Mouse (Mus musculus) right cerebral cortex, postnatal 36 days (tissue): ENCODE data around the gene Piezo1.

ENCODE experiments used
- DNase-seq, 2 experiments: peaks; one replicate each; pipeline ENCODE4 v3.0.0; 2022; ENCODE audit warnings: low spot score in 2 of 2, mixed read lengths in 1 of 2

The Piezo1 gene

DNA sequence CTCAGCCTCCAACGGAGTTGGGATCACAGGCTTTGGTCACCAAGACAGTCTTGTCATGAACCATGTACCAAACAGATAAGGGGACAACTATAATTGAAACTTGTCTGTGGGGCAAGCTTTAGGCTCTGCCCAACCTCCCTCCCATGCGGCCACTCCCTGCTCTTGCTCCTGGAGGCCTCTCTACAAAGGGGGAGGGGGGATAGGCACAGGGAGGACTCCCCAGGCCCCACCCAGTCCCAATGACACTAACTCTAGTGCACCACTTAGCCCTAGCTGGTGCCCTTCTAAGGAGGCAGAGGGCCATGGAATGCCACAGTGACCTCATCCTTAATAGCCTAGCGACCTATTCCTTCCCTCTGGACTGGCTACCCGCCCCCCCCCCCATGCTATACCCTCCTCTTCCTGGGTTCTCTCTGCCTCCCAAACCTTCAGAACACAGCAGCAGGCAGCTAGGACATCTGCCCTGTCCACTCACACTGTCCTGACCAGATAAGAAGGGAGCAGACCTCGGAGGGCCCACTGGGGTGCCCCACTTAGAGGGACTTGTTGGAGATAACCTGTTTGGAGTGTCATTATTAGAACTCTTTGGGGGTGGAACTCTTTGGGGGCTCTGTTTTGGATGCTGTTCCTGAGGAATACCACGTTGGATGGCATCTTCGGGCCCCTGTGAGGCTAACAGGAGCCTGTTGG is 4.9 kb downstream of the Piezo1 start:
- DNase-seq: no peak

DNA sequence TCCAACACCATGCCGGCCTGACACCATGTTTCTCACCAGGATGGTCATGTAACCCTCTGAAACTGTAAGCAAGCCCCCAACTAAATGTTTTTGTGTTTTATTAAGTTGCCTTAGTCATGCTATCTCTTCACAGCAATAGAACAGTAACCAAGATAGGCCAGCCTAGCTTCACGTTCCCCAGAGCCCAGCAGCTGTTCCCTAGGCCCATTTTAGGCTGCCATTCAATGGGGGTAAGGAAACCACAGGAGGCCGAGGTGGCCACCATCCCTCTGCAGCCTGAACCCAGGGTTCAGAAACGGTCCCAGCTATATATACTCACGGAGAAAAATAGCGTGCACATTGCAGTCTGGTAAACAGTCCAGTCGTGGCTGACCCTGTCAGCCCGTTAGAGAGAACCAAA is 7.0 kb downstream of the Piezo1 start:
- no peak for DNase-seq

DNA sequence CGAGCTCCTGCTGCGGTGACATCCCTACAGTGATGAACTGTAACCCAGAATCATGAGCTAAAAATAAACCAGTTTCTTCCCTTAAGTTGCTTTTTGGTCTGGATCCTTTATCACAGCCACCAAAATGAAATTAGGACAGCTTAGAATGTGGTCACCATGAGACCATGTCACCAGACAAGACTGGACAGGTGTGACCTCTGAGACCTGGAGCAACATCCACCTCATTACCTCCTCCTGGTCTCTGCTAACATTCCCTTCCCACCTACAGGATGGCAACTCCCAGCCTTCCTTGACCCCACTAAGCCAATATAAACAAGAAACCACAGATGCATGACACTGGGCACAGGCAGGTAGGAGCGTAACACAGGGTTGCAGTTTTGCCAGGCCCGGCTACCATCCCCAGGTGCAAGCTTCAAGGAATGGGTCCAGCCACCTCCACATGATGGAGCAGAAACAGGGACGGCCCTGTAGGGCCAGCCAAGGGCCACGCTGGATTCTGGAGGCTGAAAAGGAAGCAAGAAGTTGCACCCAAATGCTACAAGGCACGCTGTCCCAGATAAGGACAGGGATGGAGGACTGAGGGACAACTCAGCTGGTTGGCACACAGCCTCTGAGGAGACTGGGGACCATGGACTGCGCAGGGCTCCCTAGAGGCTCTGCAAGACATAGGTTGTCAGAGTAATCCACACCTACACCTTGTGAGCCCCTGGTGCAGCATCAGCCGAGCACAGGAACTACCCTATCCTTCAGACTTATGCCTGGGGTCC is 12.6 kb downstream of the Piezo1 start:
- no peak for DNase-seq

DNA sequence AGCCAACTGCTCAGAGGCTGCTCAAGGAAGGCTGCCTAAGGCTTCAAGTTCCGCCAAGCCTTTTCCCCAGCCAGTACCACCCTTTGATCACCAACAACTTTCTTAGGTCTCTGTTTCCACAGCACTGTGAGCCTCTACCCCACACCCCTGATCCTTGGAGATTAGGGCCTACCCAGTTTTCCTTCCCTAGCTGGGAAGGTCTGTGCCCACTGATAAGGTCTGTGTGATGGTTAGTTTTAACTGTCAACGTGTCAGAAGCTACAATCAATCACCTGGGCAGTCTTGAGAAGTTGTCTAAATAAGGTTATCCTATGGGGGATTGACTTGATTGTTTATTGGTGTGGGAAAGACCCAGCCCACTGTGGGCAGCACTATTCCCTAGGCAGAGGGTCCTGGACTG is 13.3 kb downstream of the Piezo1 start:
- no peak for DNase-seq

DNA sequence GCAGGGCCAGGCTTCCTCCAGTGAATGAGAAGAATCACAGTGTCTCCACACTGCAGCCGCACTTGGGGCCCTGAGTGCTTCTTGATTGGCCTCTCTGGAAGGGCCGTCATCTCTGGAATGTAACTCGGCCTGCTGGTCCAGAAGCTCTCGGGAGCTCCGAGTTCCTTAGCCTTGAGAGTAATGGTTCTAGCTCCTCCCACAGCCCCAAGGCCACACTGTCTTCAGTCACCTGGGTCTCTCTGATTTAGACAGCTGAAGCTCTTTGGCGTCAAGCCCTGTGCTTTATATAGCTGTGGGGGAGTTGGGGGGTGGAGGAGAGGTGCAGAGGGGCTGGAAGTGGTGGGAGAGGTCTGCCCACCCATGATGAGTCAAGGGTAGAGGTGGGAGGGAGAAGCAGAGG is 14.1 kb downstream of the Piezo1 start:
- no peak for DNase-seq

DNA sequence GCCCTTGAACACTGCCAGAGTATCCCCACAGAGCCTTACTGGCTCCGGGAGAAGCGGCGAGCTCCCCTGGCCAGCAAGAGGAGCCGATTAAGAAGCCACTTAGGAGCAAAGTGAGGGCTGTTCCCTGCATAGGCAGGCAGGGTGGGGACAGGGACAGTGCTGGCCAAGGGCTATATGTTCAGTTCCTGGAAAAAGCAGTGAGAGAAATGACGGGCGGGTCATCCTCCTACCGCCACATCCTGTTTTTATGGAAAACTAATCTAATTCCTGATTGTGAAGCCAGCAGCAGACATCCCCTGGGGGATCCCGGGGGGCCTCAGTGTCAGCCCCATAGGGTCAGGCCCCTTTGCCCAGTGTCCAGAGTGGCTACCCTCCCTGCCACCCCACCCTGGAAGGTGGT is 19.8 kb downstream of the Piezo1 start:
- no peak for DNase-seq

DNA sequence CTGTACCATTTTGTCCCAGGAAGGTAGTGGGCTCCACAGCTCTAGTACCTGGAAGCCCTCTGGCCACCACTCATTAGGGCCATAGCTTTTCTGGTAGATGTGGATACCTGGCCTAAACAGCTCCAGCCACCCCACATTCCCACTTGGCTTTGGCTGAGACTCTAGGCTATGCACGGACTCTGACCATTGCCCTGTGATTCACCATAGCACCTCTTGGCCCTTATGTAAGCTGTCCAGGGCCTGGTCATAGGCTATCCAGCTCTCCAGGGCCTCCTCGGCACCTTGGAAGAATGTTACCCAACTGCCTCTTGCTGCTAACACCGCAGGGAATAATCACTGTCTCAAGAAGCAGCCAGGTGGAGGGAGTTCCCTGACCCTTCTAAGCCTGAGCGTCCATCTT is 22.0 kb downstream of the Piezo1 start:
- DNase-seq: no peak

DNA sequence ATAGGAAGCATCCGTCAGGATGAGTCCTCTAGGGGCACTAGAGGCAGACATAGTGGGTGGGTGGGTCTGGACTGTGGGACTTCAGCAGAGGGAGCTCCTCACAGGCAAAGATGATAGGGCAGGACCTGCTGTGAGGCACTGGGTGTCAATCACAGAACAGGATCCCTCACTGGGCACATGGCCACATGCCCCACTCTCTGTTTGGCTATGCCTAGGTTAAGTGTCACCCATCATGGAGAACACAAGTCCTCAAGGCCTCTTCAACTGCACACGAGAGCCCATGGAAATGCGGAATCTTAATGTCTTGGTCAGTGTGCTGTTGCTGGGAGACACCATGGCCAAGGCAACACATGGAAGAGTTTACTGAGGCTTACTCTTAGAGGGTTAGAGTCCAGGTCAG is 23.2 kb downstream of the Piezo1 start:
- DNase-seq: no peak

DNA sequence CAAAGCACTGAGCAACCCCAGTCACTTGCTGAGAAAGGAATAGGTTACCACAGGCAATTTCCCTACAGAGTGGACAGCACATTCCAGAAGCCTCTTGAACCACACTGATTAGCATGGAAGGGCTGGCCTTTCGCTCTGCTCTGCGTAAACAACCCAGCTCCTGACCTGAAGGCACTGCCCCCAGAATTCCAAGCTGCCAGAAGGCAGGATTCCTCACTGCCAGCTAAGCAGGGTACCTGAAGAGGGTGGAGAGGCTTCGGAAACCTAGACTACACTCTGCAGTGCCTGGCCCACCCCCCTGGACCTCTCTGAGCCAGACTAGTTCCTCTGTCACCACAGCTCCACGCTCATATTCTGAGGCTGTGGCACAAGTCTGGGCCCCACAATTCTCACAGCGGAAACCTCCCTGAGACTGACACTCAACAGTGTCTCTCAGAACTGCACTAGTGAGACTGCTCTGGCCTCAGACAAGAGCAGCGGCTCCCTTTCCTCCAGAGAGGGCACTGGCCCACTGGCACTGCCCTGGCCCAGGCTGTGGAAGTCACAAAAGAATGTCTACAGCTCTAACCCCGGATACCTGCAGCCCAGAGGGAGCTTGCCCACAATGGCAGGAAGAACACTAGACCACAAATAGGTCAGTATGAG is 24.5 kb downstream of the Piezo1 start:
- DNase-seq: no peak

DNA sequence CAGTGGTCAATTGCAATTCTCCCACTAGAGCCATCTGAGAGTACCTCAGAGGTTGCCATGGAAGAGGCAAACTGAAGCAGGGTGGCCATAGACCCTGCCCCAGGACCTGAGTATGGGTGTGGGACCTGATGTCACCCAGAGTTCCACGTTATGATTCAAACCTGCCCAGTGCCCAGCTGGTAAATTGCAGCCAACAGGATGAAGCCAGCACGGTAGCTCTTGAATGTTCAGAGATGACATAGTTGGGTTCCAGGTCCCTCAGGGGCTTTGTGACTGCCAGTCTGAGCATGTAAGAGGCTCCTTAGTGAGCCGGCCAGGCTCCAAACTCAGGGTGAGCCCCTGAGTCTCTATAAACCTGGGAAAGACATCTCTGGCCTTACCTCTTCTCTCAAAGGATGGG is 25.0 kb downstream of the Piezo1 start:
- no peak for DNase-seq

DNA sequence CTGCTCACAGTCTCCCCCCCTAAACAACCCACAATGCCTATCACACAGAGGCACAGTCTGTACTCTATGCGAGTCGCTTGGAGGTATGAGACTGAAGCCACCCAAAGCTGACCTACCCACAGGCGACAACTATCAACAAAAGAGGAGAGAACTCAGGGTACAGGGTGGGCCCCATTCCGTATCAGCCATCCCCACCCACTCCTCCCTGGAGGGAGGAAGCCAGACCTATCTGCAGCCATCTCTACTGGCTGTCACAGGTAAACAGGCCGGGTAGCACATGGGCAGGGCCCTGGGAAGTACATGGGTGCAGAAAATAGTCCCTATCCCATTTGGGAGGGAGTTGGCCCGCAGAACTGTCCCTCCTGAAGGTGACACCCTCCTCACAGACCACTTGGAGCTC is 26.1 kb downstream of the Piezo1 start:
- no peak for DNase-seq

DNA sequence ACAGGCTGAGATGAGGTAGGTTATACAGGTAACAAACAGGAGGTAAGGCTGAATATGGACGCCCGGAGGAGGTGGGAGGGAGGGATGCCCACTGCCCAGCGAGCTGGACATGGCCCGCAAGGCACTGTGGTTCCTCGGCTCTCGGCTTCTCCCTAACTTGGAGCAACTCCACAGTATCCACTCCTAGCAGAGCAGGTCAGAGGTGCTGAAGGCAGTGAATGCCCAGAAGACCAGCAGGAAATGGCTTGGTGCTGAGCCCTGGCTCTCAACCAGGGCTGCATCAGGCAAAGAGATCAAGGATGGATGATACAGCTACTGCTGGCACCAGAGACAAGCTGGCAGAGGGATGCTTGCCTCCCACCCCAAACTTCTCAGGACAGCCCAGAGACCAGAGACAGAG is 26.6 kb downstream of the Piezo1 start:
- no peak for DNase-seq

DNA sequence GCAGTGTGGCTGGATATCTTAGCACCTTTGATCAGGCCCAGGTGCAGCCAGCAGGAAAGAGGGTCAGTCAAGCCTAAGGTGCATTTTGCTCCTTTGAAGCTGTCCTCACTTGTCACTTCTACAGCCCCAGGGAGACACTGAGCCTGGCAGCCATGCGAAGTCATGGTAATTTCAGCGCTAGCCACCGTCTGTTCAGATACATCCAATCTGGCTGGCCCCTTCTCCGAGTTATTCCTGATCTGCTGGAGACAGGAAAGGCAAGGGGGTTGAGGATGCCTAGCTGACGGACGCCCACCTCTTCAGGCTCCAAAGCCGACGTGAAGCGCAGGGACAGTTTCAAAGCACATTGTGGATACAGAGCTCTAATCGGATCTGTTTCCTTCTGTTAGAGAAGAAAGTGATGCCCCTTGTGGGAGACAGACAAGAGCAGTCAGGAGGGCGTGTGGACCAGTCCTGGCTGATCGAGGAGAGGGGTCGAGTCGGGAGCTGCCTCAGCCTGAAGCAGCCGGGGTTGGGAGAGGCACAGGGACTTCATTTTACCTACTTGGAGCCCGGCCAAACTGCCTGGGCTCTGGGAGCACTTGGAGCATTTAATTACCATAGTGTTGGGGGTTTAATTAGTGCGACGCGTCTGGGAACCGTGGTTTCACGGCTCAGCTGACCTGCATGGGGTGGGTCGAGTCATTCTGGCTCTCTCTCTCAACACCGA is 27.3 kb downstream of the Piezo1 start:
- DNase-seq: peak in 1 of 2 experiments; percentile 20

DNA sequence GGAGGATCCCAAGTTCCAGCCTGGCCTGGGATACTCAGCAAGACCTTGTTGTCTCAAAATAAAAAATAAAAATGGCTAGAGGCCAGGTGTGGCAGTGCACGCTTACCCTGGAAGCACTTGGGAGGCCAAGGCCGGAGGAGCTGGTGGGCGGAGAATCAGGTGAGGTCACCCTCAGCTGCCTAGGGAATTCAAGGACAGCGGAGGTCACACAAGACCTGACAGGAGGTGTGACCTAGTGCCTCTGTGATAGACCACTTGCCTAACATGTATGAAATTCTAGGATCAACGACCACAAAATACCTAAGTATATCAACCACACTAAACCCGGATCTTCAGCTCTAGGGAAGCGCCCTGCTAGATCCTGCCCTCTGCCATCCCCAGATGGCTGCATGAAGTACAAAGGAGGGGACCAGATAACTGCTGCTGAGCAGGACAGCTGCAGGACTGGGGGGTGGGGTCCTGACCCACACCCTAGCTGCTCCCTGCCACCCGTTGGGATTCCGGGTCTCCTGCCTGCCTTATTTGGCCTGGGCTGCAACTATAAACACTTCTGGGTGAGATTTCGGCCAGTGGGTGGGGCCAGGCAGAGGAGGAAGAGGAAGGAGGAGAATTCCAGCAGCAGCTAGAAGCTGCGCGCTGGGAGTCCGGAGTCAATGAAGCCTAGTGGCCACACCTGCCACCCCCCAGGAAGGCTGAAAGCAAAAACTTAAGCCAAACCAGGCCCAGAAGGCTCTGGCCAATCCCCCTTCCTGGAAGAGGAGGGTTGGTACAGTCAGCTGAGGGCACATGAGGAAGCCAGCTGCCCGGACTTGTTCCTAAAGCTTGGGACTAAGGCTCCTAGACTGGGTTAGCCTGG is 28.1 kb downstream of the Piezo1 start:
- no peak for DNase-seq

DNA sequence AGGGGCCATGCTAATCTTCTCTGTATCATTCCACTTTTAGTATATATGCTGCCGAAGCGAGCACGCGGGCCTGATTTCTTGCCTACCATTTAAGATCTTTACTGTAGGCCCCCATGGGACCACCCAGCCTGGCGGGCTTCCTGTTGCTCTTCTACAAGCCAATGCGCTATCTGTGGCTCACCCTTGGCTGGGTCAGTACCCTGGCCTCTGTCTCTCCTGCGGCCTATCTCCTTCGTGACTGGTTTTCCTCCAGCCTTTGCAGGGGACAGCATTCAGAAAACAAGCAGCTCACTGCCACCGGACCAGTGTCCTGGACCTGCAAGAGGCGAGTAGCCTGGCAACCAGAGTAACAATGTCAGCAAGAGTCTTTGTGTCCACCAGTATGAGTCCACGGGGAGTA is 30.5 kb downstream of the Piezo1 start:
- DNase-seq: no peak

DNA sequence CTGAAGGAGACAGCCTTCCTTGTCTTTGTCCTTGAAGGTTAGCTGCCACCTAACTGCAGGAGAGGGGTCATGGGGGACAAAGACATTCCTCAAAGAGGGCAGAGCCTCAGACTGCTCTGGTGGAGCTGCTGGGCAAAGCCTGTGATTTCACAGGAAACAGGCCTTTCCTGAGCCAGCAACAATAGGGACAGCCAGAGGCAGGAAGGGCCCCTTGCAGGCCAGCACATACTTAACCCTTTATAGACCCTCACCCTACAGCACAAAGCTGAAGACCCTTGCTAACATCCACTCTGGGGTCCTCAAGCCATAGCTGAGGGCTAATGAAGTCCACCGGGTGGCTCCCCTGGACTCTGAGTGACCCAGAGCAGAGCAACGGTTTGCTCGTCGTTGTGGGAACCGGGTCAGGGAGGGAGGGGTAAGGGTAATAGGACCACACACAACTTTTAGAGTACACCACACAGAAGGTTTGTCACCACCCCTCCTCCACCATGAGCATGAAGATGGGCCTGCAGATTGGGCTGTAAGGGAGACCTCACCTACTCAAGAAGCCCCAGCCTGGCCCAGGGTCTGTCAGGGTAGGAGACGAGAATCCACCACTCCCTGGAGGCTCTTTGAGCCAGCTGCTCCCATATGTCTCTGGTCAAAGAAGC is 33.5 kb downstream of the Piezo1 start:
- no peak for DNase-seq

DNA sequence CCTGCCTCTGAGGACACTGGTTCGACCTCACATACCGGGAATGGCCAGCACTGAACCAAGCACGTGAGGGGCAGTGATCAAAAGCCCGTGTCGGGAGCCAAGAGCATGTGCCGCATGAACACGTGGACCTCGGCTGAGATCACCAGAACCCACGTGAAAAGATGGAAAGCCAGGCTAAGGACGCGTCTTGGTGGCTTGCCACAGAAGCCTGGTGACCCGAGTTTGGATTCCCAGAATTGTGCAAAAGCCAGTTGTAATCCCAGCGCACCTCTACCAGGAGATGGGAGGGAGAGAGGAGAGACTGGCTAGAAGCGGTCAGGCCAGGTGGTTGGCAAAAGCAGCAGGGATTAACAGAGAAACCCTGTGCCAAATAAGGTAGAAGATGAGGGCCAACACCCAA is 35.4 kb downstream of the Piezo1 start:
- DNase-seq: no peak

DNA sequence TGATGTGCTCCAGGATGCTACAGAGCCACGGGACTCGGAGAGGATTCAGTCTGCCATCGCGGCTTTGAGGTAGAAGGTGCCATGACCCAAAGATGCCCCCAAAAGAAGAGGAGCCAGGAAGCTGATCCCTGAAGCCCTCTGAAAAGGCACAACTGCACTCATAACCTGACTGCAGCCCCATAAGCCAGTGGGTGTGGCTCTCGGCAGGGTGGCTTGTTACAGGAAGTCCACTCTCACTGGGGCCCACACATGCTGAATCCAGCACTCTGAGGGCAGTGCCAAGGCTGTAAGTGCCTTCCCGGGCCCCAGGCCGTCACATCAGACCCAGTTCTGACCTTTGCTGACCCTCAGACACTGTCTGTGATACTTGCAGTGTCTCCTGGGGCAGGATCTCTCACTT is 38.7 kb downstream of the Piezo1 start:
- DNase-seq: no peak

DNA sequence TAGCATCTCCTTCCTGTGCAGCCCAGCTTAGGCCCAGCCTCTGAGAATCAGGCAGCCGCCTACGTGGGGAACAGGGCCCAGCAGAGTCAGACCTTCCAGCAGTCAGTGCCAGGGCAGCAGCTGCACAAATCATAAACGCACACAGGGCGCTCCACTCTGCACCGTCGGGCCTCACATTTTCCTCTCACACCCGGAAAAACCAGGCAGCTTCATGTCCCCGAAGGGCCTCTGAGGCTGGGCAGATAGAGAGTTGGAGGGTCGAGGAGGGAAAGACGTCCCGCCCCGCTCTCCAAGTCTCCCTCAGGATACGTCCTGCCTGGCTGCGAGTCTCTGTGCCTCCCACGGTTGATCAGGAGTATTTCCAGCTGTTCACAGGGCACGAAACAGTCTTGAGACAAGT is 39.6 kb downstream of the Piezo1 start:
- DNase-seq: no peak

DNA sequence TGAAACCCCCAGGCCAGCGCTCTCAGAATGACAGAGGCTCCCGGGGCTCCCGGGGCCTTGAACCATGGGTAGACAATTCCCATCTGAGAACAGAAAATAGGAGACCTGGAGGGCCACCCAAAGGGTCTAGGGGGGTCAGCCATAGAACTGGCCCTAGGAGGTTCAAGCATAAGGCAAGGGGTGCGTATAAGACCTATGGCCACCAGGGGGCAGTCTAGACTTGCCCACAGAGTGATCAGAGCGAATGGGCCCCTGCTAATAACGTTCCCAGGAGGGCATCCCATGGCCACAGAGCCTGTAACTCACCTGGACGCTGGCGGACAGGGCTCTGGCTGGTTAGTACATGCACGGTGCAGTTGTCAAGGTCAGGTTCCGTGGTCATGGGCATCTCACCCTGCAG is 50.3 kb downstream of the Piezo1 start:
- peak; percentile 55 to 56 for DNase-seq

DNA sequence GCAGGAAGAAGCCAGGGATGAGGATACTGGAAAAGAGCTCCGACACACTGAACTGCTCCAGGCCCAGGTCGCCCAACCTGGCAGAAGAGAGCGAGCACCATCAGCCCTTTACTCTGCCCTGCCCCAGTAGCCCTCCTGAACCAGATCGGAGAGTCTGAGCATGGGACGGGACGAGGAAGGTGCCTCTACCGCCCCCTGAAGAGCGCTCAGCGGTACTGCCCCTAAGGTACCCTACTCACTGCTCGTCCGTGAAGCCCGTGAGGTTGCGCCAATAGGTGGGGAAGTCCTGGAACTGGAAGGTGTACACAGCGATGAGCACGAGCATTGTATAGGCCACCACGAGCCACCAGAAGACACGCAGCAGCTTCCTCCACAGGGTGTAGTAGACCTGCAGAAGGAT is 53.2 kb downstream of the Piezo1 start:
- no peak for DNase-seq
